Comparison of ENCODE assay signal across 7 mouse cellular contexts in genomic region chr13:105223147-105223546, GRCm38 (mm10).
DNase-seq lines count a peak whose midpoint lies in the region; ATAC-seq and TF ChIP-seq lines count a peak whose summit lies in the region.

No protein-coding gene starts in this region.

- TF ChIP-seq EP300 in CH12.LX (IDR thresholded peaks at IDR 0.05; ENCODE audit: low read length): no peak

- dilution Hi-C loops in CH12.LX (cut with MboI; ENCODE audit: extremely low pct_ligation_motif_present, extremely low pct_unique_long_range_greater_than_20kb, low sequenced_read_pairs): no loop called here

- no peak overlapping the region for H3K27ac ChIP-seq in kidney, adult 2 months (ENCODE audit: insufficient read depth, low read depth, low read length)
- H3K27ac ChIP-seq in CH12.LX (ENCODE audit: insufficient read depth, low read depth): no peak overlapping the region
- H3K27ac ChIP-seq in midbrain, embryonic 12.5 days (replicated peaks): no peak overlapping the region

- TF ChIP-seq POLR2A in kidney, adult 2 months (IDR thresholded peaks at IDR 0.05; ENCODE audit: low read depth, low read length): no peak
- TF ChIP-seq POLR2A in CH12.LX (IDR thresholded peaks at IDR 0.05; ENCODE audit: low read depth, low read length): no peak

- 70% methylated on average over 3 of the region's 3 CpGs for WGBS in kidney, adult 2 months
- WGBS in midbrain, embryonic 12.5 days: 69% methylated on average over 3 of the region's 3 CpGs

- no peaks in the 10 kb centered on the region for H3K36me3 ChIP-seq in kidney, adult 2 months (ENCODE audit: control insufficient read depth, insufficient read depth, low read length)
- H3K36me3 ChIP-seq in CH12.LX (replicated peaks in 1 of 2; ENCODE audit: control insufficient read depth in 1 of 2, insufficient read depth in 1 of 2, low read length in 1 of 2): no peaks in the 10 kb centered on the region
- no peaks in the 10 kb centered on the region for H3K36me3 ChIP-seq in midbrain, embryonic 12.5 days

- no peaks in the 10 kb centered on the region for H3K27me3 ChIP-seq in kidney, adult 2 months (replicated peaks; ENCODE audit: control insufficient read depth, insufficient read depth, low read length)
- H3K27me3 ChIP-seq in CH12.LX (replicated peaks) (no peaks in the 10 kb centered on the region), Patski (no peaks in the 10 kb centered on the region)
- no peaks in the 10 kb centered on the region for H3K27me3 ChIP-seq in midbrain, embryonic 12.5 days

- peak; percentile 49 for TF ChIP-seq CTCF in kidney, adult 2 months (conservative IDR thresholded peaks at IDR 0.05; ENCODE audit: insufficient read depth, insufficient read length, low read depth, low read length)
- peak in 1 of 2 experiments; percentile 62; a peak in 2 of 4 replicates for TF ChIP-seq CTCF in CH12.LX (conservative IDR thresholded peaks at IDR 0.05 in 1 of 2, IDR thresholded peaks at IDR 0.05 in 1 of 2; ENCODE audit: low read depth in 2 of 2, low read length in 2 of 2)
- TF ChIP-seq CTCF in Patski (IDR thresholded peaks at IDR 0.05): peak; percentile 58

- peak overlapping the region; percentile 67; the same call in 1 of the 2 replicates for H3K4me2 ChIP-seq in CH12.LX (ENCODE audit: insufficient read depth, low read depth, poor library complexity, severe bottlenecking)
- H3K4me2 ChIP-seq in midbrain, embryonic 12.5 days (replicated peaks): no peak overlapping the region

- no peaks in the 10 kb centered on the region for H3K4me1 ChIP-seq in kidney, adult 2 months (ENCODE audit: control insufficient read depth, insufficient read depth, low read length)
- no peaks in the 10 kb centered on the region for H3K4me1 ChIP-seq in CH12.LX (ENCODE audit: control insufficient read depth in 1 of 2, insufficient read depth in 2 of 2)
- no peaks in the 10 kb centered on the region for H3K4me1 ChIP-seq in midbrain, embryonic 12.5 days

- POLR2A ChIA-PET in Patski (lab: Charles Lee): no interaction called here

- ATAC-seq in Patski: no peak
- ATAC-seq in granulocyte monocyte progenitor cell, adult 5-6 weeks (replicated peaks; ENCODE audit: poor library complexity, severe bottlenecking): peak; percentile 59
- peak; percentile 50 for ATAC-seq in midbrain, embryonic 12.5 days (ENCODE audit: low FRiP score, low read depth)

- peak; percentile 30 for TF ChIP-seq RAD21 in CH12.LX (IDR thresholded peaks at IDR 0.05; ENCODE audit: low read depth, low read length)

- no peaks in the 10 kb centered on the region for H3K9me3 ChIP-seq in CH12.LX (replicated peaks; ENCODE audit: low read length)
- H3K9me3 ChIP-seq in midbrain, embryonic 12.5 days: no peaks in the 10 kb centered on the region

- H3K4me3 ChIP-seq in kidney, adult 2 months (ENCODE audit: insufficient read depth, low read depth, low read length): no peak overlapping the region
- no peak overlapping the region for H3K4me3 ChIP-seq in CH12.LX (replicated peaks in 1 of 3; ENCODE audit: low read depth in 2 of 3, low read length in 2 of 3, poor library complexity in 1 of 3)
- H3K4me3 ChIP-seq in midbrain, embryonic 12.5 days: no peak overlapping the region

- no peak overlapping the region for H3K9ac ChIP-seq in CH12.LX (ENCODE audit: insufficient read depth, low read depth)
- H3K9ac ChIP-seq in midbrain, embryonic 12.5 days (replicated peaks): no peak overlapping the region

- CTCF ChIA-PET in Patski (lab: Charles Lee): interaction anchor here (1.4 kb wide), 1 partner anchor 275 kb away, joined by 4 read pairs; no protein-coding TSS in a partner anchor

- in situ Hi-C loops in CH12.LX (cut with MboI; ENCODE audit: low pct_ligation_motif_present, low pct_unique_long_range_greater_than_20kb, low sequenced_read_pairs) (loop anchor here (10.0 kb wide), 1 partner anchor 278 kb away; no protein-coding TSS in a partner anchor), Patski (cut with MboI; ENCODE audit: low pct_unique_long_range_greater_than_20kb) (loop anchor here (10.0 kb wide), 1 partner anchor 278 kb away; no protein-coding TSS in a partner anchor)

- peak; percentile 2 for DNase-seq in kidney, adult 2 months
- no peak for DNase-seq in kidney, adult 18-20 months
- DNase-seq in CH12.LX (ENCODE audit: extremely low read depth) (peak; percentile 27), Patski (ENCODE audit: low read depth, low spot score) (no peak)
- no peak for DNase-seq in urinary bladder, adult 2 months (ENCODE audit: low spot score)

- H3K79me2 ChIP-seq in CH12.LX (replicated peaks; ENCODE audit: control insufficient read depth, extremely low read depth, insufficient read depth, poor library complexity, severe bottlenecking): no peaks in the 10 kb centered on the region

TF ChIP-seq in CH12.LX, 34 proteins besides CTCF, POLR2A, EP300 and RAD21:
- TF ChIP-seq ZKSCAN1 (IDR thresholded peaks at IDR 0.05; ENCODE audit: borderline replicate concordance, low read depth, low read length) (no peak), SMC3 (IDR thresholded peaks at IDR 0.05; ENCODE audit: low read depth, low read length) (peak; percentile 65)

Comparison
In these comparisons a context has a peak if more than half of its experiments do, and no peak if none do; other contexts are left out.
1. DNase-seq: peak in kidney, adult 2 months (single experiment) and CH12.LX (single experiment); none in kidney, adult 18-20 months (single experiment), Patski (single experiment) and urinary bladder, adult 2 months (single experiment).